Mouse (Mus musculus): ENCODE results near the gene Elfn2.
A peak's percentile ranks its signal among the peaks of the same experiment; 100 is the strongest.

Elfn2 gene

DNA sequence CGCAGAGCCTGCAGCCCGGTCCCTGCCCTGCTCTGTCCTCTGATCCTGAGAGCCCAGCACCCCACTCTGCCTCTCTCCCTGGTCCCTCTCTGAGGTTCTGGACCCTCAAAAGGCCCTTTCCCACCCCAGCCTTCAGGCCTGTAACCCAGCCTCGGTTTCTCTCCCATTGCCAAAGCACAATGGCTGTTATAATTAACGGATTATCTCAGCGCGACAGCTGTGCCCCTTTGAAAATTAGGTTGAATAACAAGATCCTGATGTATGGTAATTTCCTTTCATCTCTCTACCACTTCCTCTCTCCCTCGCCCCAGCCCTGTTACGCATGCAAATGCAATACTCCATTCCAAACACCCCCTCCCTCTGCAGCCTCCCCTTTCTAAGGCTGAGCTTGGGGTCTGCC is 35.1 kb downstream of the Elfn2 start:
- DNase-seq (ENCODE audit: low read depth in 1 of 2, low spot score in 2 of 2): no peak

DNA sequence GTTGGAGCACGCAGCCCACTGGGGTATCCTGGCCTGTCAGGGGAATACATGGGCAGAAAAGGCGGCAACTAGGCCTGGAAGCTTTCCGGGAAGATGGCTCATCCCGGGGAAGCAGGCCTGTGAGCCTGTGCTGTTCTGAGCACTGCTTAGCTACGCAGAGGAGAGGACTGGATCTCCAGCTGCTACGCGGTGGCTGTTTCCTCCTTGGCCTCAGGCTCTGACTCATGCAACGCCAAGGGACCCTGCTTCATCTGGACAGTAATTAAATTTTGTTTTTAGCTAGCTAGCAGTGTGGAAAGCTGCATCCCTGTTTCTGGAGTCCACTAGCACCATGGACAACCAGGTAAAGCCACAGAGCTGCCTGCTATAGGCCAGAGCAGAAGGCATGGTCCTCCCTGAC is 36.8 kb downstream of the Elfn2 start:
- no peak for DNase-seq (ENCODE audit: low read depth in 1 of 2, low spot score in 2 of 2)

DNA sequence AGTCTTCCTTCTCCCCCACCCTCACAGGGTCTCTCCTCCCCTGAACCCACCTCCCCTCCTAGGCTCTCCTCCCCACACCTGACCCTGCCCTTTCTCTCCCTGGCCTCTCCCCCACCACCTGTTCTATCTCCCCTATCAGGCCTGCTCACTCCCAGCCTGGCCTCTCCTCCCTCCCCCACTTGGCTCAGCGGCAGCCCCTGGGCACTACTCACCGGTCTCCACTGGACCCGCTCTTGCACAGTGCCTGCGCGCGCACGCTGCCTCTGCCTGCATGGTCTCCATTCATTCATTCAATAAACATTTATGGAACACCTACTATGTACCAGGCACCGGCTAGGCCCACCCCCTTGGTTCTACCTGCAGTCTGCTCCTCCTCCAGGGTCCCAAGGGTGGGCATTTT is 37.3 kb downstream of the Elfn2 start:
- DNase-seq (ENCODE audit: low read depth in 1 of 2, low spot score in 2 of 2): no peak

GRCm38 (mm10) chr15:78680291-78680690 is 38.3 kb downstream of the Elfn2 start:
- no peak for DNase-seq (ENCODE audit: low read depth in 1 of 2, low spot score in 2 of 2)

- DNase-seq (ENCODE audit: low read depth in 1 of 2, low spot score in 2 of 2): no peak
These were observed 40.9 kb downstream of the Elfn2 start for GRCm38 (mm10) chr15:78677708-78678107.

GRCm38 (mm10) chr15:78677015-78677414 is 41.6 kb downstream of the Elfn2 start:
- no peak for DNase-seq (ENCODE audit: low read depth in 1 of 2, low spot score in 2 of 2)

DNA sequence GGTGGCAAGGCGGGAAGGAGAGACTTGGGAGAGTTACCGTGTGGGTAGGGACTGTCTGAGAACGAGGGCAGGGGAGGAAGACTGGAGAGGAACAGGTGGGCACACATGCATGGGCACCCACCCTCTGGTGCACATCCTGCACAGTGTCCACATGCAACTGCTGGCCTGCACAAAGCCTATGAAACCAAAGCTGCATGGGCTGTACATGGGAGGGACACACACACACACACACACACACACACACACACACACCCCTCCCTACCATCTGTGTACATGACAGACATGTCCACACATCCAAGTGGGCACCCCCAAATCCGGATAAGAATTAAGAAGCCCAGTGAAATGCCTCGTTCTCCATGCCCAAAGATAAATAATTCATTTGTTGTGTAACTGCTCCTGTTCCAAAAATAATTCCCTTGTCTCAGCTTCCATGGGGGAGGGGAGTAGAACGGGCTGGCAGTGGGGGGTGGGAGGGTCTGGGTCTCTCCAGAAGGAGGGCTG is 43.6 kb downstream of the Elfn2 start:
- no peak for DNase-seq (ENCODE audit: low read depth in 1 of 2, low spot score in 2 of 2)

- no peak for DNase-seq (ENCODE audit: low read depth in 1 of 2, low spot score in 2 of 2)
These were observed 45.1 kb downstream of the Elfn2 start for GRCm38 (mm10) chr15:78673436-78673835.

DNA sequence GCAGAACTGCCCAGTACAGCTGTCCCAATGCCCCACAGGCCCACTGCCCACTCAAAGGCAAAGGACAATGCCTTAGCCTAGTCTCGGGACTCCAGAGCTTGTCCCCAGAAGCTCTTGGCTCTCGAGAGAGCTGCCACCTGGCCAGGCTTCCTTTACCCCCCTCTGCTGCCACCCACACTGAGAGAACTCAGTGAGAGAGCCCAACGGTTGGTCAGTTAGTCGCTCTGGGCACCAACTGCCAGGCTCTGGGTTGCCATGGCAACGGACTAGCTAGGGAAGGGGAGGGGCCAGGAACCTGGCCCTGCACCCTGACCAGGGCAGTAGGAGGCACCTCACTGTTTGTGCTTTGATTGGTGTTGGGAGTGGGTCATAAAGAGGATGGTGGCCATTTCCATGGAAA is 48.2 kb downstream of the Elfn2 start:
- DNase-seq (ENCODE audit: low read depth in 1 of 2, low spot score in 2 of 2): no peak

- no peak for DNase-seq (ENCODE audit: low read depth in 1 of 2, low spot score in 2 of 2)
These were observed 49.2 kb downstream of the Elfn2 start for GRCm38 (mm10) chr15:78669221-78669871.

DNA sequence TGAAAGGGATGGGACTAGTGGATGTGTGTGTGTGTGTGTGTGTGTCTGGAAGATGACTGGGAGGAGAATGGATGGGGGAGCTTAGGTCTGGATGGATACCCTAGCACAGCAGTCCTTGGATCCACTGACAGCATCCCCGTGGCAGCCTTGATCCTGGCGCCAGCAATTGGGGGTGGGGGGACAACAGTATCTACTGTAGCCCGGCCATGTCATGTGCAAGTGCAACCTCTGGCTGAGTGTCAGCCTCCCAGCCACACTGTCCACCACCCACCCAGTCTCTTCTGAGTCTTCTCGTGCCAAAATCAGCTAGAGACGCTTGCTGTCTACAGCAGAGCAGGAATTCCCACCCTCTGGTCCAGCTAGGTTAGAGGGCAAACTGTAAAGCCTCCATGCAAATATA is 54.3 kb downstream of the Elfn2 start:
- DNase-seq (ENCODE audit: low read depth in 1 of 2, low spot score in 2 of 2): no peak

- no peak for DNase-seq (ENCODE audit: low read depth in 1 of 2, low spot score in 2 of 2)
These were observed 67.4 kb downstream of the Elfn2 start for GRCm38 (mm10) chr15:78651169-78651568.

DNA sequence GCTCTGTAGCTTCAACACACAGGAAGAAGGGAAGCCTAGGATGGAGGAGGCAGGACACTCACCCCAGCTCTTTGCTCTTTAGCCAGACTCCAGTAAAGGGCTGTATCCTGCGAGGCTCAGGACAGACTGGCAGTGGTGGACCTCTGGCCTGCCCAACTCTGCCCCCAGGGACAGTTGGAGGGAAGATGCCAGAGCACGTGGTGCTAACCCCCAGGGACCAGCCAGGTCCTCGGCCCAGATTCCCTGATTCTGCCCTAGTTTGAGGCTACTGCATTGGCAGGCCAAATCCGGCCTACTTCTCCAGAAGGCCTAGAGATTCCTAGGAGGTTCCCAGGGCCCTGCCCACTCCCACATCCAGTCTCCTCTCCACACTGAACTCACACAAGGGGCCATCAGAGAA is 70.8 kb downstream of the Elfn2 start:
- DNase-seq (ENCODE audit: low read depth in 1 of 2, low spot score in 2 of 2): no peak

GRCm38 (mm10) chr15:78644606-78645005 is 74.0 kb downstream of the Elfn2 start:
- no peak for DNase-seq (ENCODE audit: low read depth in 1 of 2, low spot score in 2 of 2)

DNA sequence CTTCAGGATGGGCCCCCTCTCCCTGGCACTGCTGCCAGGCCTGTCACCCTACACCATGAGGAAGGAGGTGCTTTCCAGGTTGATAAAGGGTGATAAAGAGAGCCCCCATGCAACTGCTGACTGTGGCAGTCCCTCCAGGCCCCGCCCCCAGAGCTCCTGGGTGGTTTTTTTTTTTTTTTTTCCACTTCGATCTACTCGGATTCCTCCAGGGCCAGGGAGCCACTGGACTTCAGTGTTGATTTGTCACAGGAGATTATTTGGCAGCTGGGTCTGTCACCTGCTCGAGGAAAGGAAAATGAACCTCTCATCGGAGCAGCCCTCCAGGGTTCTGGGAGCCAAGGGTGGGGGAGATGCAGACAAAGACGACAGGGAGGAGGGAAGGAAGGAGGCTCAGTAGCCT is 74.9 kb downstream of the Elfn2 start:
- DNase-seq (ENCODE audit: low read depth in 1 of 2, low spot score in 2 of 2): no peak

GRCm38 (mm10) chr15:78635231-78635630 is 83.3 kb downstream of the Elfn2 start:
- no peak for DNase-seq (ENCODE audit: low read depth in 1 of 2, low spot score in 2 of 2)

GRCm38 (mm10) chr15:78634095-78634737 is 84.4 kb downstream of the Elfn2 start:
- no peak for DNase-seq (ENCODE audit: low read depth in 1 of 2, low spot score in 2 of 2)

- no peak for DNase-seq (ENCODE audit: low read depth in 1 of 2, low spot score in 2 of 2)
These were observed 85.2 kb downstream of the Elfn2 start for GRCm38 (mm10) chr15:78633413-78633812.

DNA sequence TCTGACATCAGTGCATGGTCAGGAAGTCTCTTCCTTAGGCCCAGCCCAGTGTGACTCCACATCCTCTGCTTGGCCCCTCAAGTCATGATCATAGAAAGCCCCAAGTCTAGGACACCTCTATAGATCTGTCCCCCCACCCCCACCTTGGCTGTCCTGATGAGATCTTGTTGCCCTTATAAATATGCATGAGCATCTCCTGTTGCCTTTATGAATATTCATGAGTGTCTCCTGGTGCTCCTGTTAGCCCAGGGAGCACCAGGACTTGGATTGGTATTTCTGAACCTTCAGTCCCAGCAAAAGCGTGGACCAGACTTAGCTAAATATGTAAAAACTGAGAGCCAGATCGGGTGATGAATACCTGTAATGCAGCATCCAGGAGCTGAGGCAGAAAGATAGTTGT is 86.2 kb downstream of the Elfn2 start:
- no peak for DNase-seq (ENCODE audit: low read depth in 1 of 2, low spot score in 2 of 2)

DNA sequence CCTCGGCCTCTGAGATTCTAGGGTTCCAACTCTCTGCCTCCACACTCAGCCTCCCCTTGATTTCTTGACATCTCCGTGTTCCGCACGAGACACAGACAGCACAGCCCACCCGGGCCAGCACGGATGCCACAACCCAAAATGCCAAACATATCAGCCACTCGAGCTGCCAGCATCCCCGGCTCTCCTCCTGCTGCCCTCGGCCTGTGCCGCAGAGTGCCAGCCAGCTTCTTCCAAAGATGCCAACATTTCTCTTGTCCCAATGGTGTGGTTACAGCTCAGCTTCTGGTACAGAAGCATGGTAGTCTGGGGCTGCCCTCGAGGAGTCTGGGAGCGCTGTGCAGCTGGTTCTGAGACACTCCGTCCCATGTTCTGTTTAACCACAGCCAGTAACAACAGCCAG is 92.3 kb downstream of the Elfn2 start:
- DNase-seq (ENCODE audit: low read depth in 1 of 2, low spot score in 2 of 2): no peak

DNA sequence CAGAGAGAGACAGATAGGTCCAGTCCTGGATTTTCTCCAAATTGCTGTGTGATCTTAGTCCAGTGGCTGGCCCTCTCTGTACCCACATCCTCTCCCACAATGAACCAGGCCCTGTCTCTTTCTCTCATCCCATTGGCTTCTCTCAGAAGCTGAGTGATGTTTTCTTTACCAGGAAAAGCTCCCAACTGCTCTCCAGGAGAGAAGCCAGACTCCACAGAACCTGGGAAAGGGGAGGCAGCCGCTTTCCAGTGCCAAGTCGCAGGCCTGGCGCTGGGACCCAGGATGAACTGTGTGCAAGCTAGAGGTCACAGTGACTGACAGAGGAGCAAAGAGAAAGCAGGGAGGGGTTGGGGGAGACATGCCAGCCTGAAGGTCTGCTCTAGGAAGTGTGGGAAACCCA is 93.6 kb downstream of the Elfn2 start:
- no peak for DNase-seq (ENCODE audit: low read depth in 1 of 2, low spot score in 2 of 2)

DNA sequence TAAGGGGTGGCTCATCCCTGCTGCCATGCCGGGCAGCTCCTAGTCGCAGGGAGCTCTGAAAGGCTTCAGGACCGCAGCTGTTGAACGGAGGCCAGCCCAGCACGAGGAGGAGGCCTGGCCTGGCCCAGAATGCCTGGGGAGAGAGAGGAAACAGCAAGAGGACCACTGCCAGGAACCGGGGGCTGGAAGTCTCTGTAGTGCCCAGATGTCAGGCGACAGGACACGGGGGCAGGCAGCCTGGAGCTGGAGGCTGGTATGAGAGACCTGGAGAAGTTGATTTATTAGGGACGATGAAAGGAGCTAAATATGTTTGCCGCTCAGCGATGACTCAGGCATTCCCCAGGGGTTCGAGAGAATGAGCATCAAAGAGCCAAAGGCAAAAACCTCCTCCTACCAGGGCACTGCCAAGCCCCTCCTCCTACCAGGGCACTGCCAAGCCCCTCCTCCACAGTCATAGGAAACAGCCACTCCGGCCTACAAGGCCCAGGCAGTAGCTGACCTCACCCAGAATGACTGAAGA is 94.1 kb downstream of the Elfn2 start:
- no peak for DNase-seq (ENCODE audit: low read depth in 1 of 2, low spot score in 2 of 2)

DNA sequence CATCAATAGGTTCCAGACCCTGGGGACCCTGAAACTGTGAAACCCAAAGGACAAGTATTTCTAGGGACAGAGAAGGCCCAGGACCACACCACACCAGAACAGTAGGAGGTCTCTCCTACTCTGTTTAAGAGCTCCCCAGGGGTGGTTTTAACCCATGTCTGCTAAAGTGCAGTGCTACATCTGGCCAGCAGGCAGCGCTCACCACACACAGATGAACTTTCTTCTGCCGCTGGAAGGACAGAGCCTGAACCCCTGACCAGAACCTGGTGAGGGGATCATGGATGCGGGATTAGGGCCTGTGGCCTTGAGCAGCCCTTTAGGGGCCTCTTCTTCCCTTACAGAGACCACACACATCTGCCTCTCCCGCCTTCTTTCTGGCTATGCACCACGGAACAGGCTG is 95.1 kb downstream of the Elfn2 start:
- DNase-seq (ENCODE audit: low read depth in 1 of 2, low spot score in 2 of 2): peak in 1 of 2 experiments; percentile 58

Measured in monocyte, adult 2 months (primary cell).